Mouse (Mus musculus) stomach, postnatal 0 days (tissue): Measurements from ENCODE around the gene Cyp1a1. TPM values are rescaled to one million over a fixed set of nuclear protein-coding genes. Genes with fewer than 3 reads are reported as not detected.

Experiments
- ATAC-seq: fragments of 200-750 bp; cut with Nextera tagmentation; 2 replicates; pipeline ENCODE4 v1.8.0; 2017; ENCODE audit not compliant: low FRiP score, low TSS enrichment
- DNase-seq: peaks from one replicate; pipeline ENCODE4 v3.0.0-alpha.2; 2016; ENCODE audit warnings: low spot score
- H3K27ac ChIP-seq: fragments of 300-500 bp; sonication (generic); replicated peaks from 2 replicates; pipeline ENCODE4 v1.5.1; 2014; ENCODE audit warnings: mild to moderate bottlenecking, control low read depth
- H3K27me3 ChIP-seq: fragments of 300-500 bp; sonication (generic); 2 replicates; pipeline ENCODE4 v1.6.1; 2014; ENCODE audit warnings: low read length; ENCODE audit not compliant: control insufficient read depth, insufficient read depth
- H3K36me3 ChIP-seq: fragments of 300-500 bp; sonication (generic); 2 replicates; pipeline ENCODE4 v1.6.1; 2014; ENCODE audit warnings: low read length, mixed read lengths; ENCODE audit not compliant: control insufficient read depth, insufficient read depth
- H3K4me1 ChIP-seq: fragments of 300-500 bp; sonication (generic); replicated peaks from 2 replicates; pipeline ENCODE4 v1.6.1; 2014; ENCODE audit warnings: antibody characterized with exemption; ENCODE audit not compliant: control insufficient read depth, insufficient read depth
- H3K4me2 ChIP-seq: fragments of 300-500 bp; sonication (generic); replicated peaks from 2 replicates; pipeline ENCODE4 v1.6.1; 2014; ENCODE audit warnings: low read depth, mild to moderate bottlenecking, control low read depth, moderate library complexity
- H3K4me3 ChIP-seq: fragments of 300-500 bp; sonication (generic); 2 replicates; pipeline ENCODE4 v1.5.1; 2014; ENCODE audit warnings: low read depth, low read length, control low read depth
- H3K9ac ChIP-seq: fragments of 300-500 bp; sonication (generic); 2 replicates; pipeline ENCODE4 v1.6.1; 2014; ENCODE audit warnings: mild to moderate bottlenecking, low read length, control low read depth, mixed read lengths
- H3K9me3 ChIP-seq: fragments of 300-500 bp; sonication (generic); 2 replicates; pipeline ENCODE4 v1.6.1; 2016; ENCODE audit warnings: low read length; ENCODE audit not compliant: control insufficient read depth
- CTCF ChIP-seq: IDR thresholded peaks from 2 replicates; pipeline ENCODE4 v1.5.1; 2016; ENCODE audit warnings: antibody characterized with exemption, low read depth, mild to moderate bottlenecking, moderate library complexity
- EP300 ChIP-seq: optimal IDR thresholded peaks from 2 replicates; pipeline ENCODE3; 2016; ENCODE audit warnings: antibody characterized with exemption
- WGBS: fragments of 180-500 bp; shearing (Covaris S2); extraction: QIAGEN DNeasy Blood & Tissue Kit; methylation state at CpG from one replicate; pipeline ENCODE4 v1.1.7; 2014; 5-methylcytosine and 5-hydroxymethylcytosine counted together
- polyA plus RNA-seq: library from polyadenylated mRNA; unstranded; fragments of >200 nt; fragmentation: Nextera tagmentation; extraction: Ambion mirVana; gene quantifications from 2 replicates; pipeline ENCODE4 v1.2.1, GENCODE M21; 2015

Gene Cyp1a1
- polyA plus RNA-seq, 1 experiment from 2014 or later, result 0.11 TPM

DNA sequence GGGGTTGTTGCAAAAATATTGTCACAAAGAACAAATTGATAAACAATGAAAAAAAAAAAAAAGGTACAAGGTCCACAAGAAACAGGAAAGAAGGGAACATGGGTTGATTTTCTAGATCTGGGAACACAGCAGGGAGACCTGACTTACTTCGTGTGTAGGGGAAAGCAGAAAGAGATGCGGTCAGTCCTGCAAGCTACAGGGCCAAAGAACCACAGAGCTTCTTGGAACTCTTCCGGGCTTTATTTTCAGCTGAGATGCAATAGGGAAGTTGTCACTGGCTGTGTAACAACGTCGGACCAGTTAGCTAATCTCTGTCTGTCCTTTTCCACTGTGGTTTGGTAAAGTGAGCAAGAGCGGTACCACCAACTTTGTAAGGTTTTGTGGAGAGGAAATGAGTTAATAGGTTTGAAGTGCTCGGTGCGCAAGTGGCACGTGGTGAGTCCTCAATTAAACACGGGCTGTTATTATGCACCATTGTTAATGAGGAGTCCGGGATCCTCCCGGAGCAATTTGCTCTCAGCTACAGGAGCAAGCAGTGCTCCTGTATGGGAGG lies 41.1 kb upstream of the Cyp1a1 start:
- H3K4me1 ChIP-seq, result peaks cover 7% of the 10 kb centered on the region
- H3K36me3 ChIP-seq, result no peaks in the 10 kb centered on the region; the same call in 1 of the 2 replicates
- DNase-seq, result no peak
- no peaks in the 10 kb centered on the region for H3K27me3 ChIP-seq
- no peak overlapping the region for H3K9ac ChIP-seq
- no peak overlapping the region for H3K27ac ChIP-seq
- no peak overlapping the region for H3K4me2 ChIP-seq
- no peak for ATAC-seq
- WGBS, result 71% methylated on average over 12 of the region's 12 CpGs
- no peak overlapping the region for H3K4me3 ChIP-seq
- TF ChIP-seq EP300 (no peak), CTCF (no peak)
- no peaks in the 10 kb centered on the region for H3K9me3 ChIP-seq

DNA sequence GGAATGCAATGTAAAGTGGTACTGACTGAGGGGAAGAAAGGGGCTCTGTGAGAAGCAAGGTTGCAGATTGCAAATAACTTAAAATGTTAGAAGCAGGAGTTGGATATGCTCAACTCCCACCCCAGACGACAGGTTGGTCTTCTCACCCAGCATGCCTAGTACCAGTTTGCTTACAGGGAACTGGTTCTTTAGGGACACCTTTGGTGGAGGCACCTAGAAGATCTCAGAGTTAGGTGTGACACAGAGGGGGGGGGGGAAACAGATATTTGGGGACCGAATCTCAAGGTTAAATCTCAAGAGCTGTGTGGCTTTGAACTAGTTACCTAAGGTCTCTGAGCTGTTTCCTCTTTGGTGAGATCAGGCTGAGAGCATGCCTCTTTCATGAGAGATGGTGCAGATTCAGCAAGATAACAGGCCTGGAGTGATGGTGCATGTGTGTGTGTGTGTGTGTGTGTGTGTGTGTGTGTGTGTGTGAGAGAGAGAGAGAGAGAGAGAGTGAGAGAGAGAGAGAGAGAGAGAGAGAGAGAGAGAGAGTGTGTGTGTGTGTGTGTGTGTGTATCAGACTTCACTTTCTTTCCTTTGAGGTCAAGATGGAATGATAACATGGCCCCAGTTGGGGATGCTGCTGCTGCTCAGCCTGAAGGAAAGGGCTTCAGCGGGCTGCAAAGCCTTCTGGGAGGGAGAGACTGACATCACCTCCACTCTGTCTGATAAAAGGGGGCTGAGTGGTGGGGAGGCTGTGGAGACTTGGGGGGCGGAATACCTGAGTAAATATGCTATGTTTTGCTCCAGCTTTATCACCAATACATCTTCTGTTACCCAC lies 40.2 kb upstream of the Cyp1a1 start:
- Histone ChIP-seq H3K9me3 (no peaks in the 10 kb centered on the region), H3K4me2 (no peak overlapping the region), H3K36me3 (no peaks in the 10 kb centered on the region; the same call in 1 of the 2 replicates), H3K4me1 (peaks cover 7% of the 10 kb centered on the region), H3K4me3 (no peak overlapping the region), H3K9ac (no peak overlapping the region), H3K27me3 (no peaks in the 10 kb centered on the region), H3K27ac (0 out of 2 replicates have a peak overlapping the region, but pooled peaks have one; percentile 24)
- ATAC-seq (peak; percentile 8; the same call in 1 of the 2 replicates), DNase-seq (no peak)
- 70% methylated on average over 4 of the region's 4 CpGs for WGBS
- TF ChIP-seq EP300 (no peak), CTCF (no peak)

DNA sequence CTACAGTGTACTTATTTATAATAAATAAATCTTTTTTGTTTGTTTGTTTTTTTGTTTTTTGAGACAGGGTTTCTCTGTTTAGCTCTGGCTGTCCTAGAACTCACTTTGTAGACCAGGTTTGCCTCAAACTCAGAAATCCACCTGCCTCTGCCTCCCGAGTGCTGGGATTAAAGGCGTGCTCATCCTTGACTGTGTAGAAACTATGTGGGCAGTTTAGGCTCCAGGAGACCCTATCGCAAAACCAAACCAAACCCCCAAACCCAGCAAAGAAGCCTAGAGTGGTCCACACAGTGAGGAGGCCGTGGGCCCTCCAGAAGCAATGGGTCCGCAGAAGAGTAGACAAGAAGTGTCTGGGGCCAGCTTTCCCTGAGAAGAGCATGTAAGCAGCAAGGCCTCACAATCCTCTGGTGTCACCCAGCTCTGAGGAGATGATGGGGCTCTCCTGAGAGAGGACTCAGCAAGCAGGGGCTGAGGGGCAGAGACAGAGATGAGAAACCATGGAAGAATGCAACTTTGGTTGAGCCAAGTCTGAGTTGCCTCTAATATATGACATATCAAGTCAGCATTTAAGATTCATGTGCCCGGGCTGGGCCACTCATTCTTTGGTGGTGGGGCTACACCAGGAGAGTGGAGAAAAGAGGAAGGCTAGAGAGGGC lies 37.5 kb upstream of the Cyp1a1 start:
- Histone ChIP-seq H3K9me3 (no peaks in the 10 kb centered on the region), H3K9ac (no peak overlapping the region), H3K27ac (0 out of 2 replicates have a peak overlapping the region, but pooled peaks have one; percentile 35), H3K4me1 (no peaks in the 10 kb centered on the region), H3K36me3 (no peaks in the 10 kb centered on the region), H3K27me3 (no peaks in the 10 kb centered on the region), H3K4me3 (no peak overlapping the region), H3K4me2 (no peak overlapping the region)
- TF ChIP-seq CTCF (no peak), EP300 (no peak)
- ATAC-seq (no peak), DNase-seq (no peak)
- WGBS, result 86% methylated on average over 6 of the region's 6 CpGs

DNA sequence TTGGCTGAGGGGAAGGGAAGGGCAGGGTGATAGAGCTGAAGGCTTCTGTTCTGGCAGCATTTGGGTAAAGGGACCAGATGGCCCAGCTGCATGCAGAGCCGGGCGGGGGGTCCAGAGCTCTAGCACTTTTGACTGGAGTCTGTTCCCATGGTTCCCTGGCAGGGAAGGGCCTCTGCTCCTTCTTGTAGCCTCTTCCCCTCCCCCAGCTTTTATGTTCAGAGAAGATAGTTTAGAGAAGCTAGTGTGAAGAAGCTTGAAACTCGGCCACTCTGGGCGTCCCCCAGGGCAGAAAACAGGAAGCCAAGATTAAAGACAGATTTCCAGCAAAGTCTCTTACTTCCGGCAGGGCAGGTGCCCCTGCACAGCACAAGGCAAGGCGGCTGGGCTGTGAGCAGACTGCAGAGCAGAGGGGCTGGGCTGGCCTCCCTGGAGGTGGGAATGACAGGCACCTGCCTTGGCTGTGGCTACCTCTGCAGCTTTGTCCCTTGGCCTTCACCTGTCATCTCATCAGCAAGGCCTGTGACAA lies 36.9 kb upstream of the Cyp1a1 start:
- no peak overlapping the region for H3K4me2 ChIP-seq
- no peaks in the 10 kb centered on the region for H3K27me3 ChIP-seq
- ATAC-seq (no peak), DNase-seq (no peak)
- no peaks in the 10 kb centered on the region for H3K9me3 ChIP-seq
- WGBS, result 19% methylated on average over 6 of the region's 6 CpGs
- no peak overlapping the region for H3K4me3 ChIP-seq
- H3K36me3 ChIP-seq, result no peaks in the 10 kb centered on the region
- H3K9ac ChIP-seq, result no peak overlapping the region
- no peaks in the 10 kb centered on the region for H3K4me1 ChIP-seq
- TF ChIP-seq EP300, result no peak
- no peak for TF ChIP-seq CTCF
- H3K27ac ChIP-seq, result 0 out of 2 replicates have a peak overlapping the region, but pooled peaks have one; percentile 35

DNA sequence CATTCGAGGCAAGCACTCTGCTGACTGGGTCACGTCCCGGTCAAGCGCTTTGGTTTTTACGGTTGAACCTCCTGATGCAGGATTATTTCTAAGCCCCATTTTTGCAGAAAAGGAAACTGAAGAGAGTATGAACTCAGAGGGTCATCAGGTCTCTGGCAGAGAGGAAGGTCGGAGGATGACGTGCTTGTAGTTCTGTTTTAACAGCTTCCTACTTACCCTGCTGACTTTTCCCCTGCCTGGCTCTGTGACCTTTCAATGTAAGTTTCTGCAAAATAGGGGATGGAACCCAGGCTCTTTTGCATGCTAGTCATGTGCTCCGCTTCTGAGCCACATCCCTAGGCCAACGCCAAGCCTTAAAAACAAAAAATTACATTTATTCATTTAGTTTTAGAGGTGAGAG lies 35.4 kb upstream of the Cyp1a1 start:
- TF ChIP-seq EP300 (no peak), CTCF (no peak)
- Histone ChIP-seq H3K27me3 (no peaks in the 10 kb centered on the region), H3K4me1 (no peaks in the 10 kb centered on the region), H3K4me3 (no peak overlapping the region), H3K9ac (no peak overlapping the region), H3K27ac (no peak overlapping the region), H3K4me2 (no peak overlapping the region), H3K9me3 (no peaks in the 10 kb centered on the region), H3K36me3 (no peaks in the 10 kb centered on the region)
- no peak for DNase-seq
- no peak for ATAC-seq
- WGBS, result 75% methylated on average over 9 of the region's 9 CpGs

DNA sequence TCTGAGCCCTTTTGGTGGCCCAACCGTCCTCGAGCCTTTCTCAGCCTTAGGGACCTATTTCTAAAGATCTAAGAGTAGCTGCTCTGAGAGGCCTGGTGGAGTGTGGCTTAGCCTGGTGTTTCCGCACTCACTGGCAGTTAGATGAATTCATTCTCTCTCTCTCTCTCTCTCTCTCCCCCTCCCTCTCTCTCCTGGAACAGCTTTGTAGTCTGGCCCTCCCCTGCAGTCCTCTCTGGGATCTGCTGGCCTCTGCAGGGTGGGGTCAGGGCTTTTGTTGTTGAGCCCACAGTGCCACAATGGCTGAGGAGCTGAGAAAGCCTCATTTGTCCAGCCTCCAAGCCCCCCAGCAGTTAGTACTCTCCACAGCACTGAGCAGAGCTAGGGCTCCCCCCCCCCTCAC lies 34.9 kb upstream of the Cyp1a1 start:
- no peak overlapping the region for H3K4me2 ChIP-seq
- no peak overlapping the region for H3K9ac ChIP-seq
- ATAC-seq (no peak), DNase-seq (no peak)
- H3K9me3 ChIP-seq, result no peaks in the 10 kb centered on the region
- H3K36me3 ChIP-seq, result no peaks in the 10 kb centered on the region
- H3K4me1 ChIP-seq, result no peaks in the 10 kb centered on the region
- H3K4me3 ChIP-seq, result no peak overlapping the region
- TF ChIP-seq CTCF (no peak), EP300 (no peak)
- H3K27ac ChIP-seq, result no peak overlapping the region
- H3K27me3 ChIP-seq, result no peaks in the 10 kb centered on the region
- 52% methylated on average over 3 of the region's 3 CpGs for WGBS
